Mouse (Mus musculus) myocyte (in vitro differentiated cells): ENCODE measurements around the gene Tbx19. TPM values are rescaled to one million over a fixed set of nuclear protein-coding genes. Genes with fewer than 3 reads are reported as not detected.

Experiments used
- H3K27me3 ChIP-seq: one replicate; pipeline ENCODE4 v1.6.1; 2011; ENCODE audit not compliant: control insufficient read depth, insufficient read depth, insufficient read length
- H3K36me3 ChIP-seq: one replicate; pipeline ENCODE4 v1.6.1; 2011; ENCODE audit not compliant: control insufficient read depth, insufficient read depth
- H3K4me2 ChIP-seq: one replicate; pipeline ENCODE4 v1.6.1; 2011; ENCODE audit warnings: low read depth, control low read depth
- H3K4me3 ChIP-seq: one replicate; pipeline ENCODE4 v1.5.1; 2011; ENCODE audit warnings: mild to moderate bottlenecking, control low read depth, moderate library complexity
- H3K79me2 ChIP-seq: one replicate; pipeline ENCODE4 v1.6.1; 2011; ENCODE audit not compliant: control insufficient read depth, insufficient read depth
- H3ac ChIP-seq: one replicate; pipeline ENCODE4 v1.6.1; 2011; ENCODE audit not compliant: control insufficient read depth, insufficient read length
- CEBPB ChIP-seq: IDR thresholded peaks from 2 replicates; pipeline ENCODE4 v1.6.1; 2011; ENCODE audit warnings: mild to moderate bottlenecking, moderate library complexity; ENCODE audit not compliant: poor library complexity, insufficient read depth, severe bottlenecking
- E2F4 ChIP-seq: IDR thresholded peaks from one replicate; pipeline ENCODE4 v1.6.1; 2011; ENCODE audit warnings: mild to moderate bottlenecking, control low read depth, moderate library complexity; ENCODE audit not compliant: insufficient read depth
- MAX ChIP-seq: IDR thresholded peaks from one replicate; pipeline ENCODE4 v1.6.1; 2011; ENCODE audit warnings: low read depth, mild to moderate bottlenecking, control low read depth
- MYOD1 ChIP-seq, 3 experiments: IDR thresholded peaks; one replicate each; pipeline ENCODE4 v1.6.1; 2011; ENCODE audit warnings: control low read depth in 2 of 3, low read depth in 2 of 3, mild to moderate bottlenecking in 2 of 3, moderate library complexity in 1 of 3; ENCODE audit not compliant: insufficient read length in 2 of 3, control insufficient read depth in 1 of 3
- MYOG ChIP-seq, 3 experiments: IDR thresholded peaks; one replicate each; pipeline ENCODE4 v1.6.1; 2011; ENCODE audit warnings: control low read depth in 2 of 3, low read depth in 2 of 3, mild to moderate bottlenecking in 2 of 3; ENCODE audit not compliant: insufficient read length in 2 of 3, control insufficient read depth in 1 of 3, insufficient read depth in 1 of 3
- POLR2A ChIP-seq: IDR thresholded peaks from one replicate; pipeline ENCODE4 v1.6.1; 2011; ENCODE audit warnings: low read depth, mild to moderate bottlenecking, control low read depth, moderate library complexity; ENCODE audit not compliant: insufficient read length
- POLR2AphosphoS2 ChIP-seq: IDR thresholded peaks from one replicate; pipeline ENCODE4 v1.6.1; 2011; ENCODE audit warnings: low read depth, control low read depth; ENCODE audit not compliant: insufficient read length
- REST ChIP-seq: IDR thresholded peaks from one replicate; pipeline ENCODE4 v1.6.1; 2011; ENCODE audit warnings: mild to moderate bottlenecking, control low read depth, moderate library complexity; ENCODE audit not compliant: insufficient read depth, insufficient read length
- SRF ChIP-seq: IDR thresholded peaks from one replicate; pipeline ENCODE4 v1.6.1; 2011; ENCODE audit warnings: low read depth; ENCODE audit not compliant: control insufficient read depth, insufficient read length
- TCF12 ChIP-seq: IDR thresholded peaks from one replicate; pipeline ENCODE4 v1.6.1; 2011; ENCODE audit warnings: mild to moderate bottlenecking, control low read depth; ENCODE audit not compliant: poor library complexity, insufficient read depth, severe bottlenecking
- TCF3 ChIP-seq: IDR thresholded peaks from one replicate; pipeline ENCODE4 v1.6.1; 2011; ENCODE audit warnings: low read depth, control low read depth; ENCODE audit not compliant: insufficient read length
- USF1 ChIP-seq: IDR thresholded peaks from one replicate; pipeline ENCODE4 v1.6.1; 2011; ENCODE audit warnings: low read depth, mild to moderate bottlenecking, control low read depth, moderate library complexity
- polyA plus RNA-seq: library from polyadenylated mRNA; unstranded; fragments of >200 nt; fragmentation: generic; extraction: Trizol; gene quantifications from one replicate; pipeline ENCODE4 v1.2.1, GENCODE M21; 2012; ENCODE audit warnings: missing spikeins

The Tbx19 gene
- polyA plus RNA-seq, 1 experiment: not detected

DNA sequence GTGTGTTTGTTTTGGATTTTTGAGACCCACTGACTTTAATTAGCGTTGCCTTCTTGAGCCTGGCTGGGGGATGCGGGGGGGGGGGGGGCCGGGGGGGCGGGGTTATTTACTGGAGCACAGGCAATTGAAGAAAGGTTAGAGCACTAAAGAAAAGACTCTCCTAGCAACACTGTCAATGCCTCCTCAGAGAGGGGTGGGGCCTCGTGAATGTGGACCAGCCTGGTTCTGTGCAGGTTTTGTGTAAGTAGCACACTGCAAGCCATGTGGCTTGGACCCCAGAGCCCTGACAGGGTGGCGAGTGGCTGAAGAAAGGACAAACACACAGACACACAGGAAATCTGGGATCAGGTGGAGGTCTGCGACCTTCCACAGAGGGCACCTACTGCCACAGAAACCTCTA lies 65.7 kb downstream of the Tbx19 start:
- Histone ChIP-seq H3K36me3 (no peaks in the 10 kb centered on the region), H3ac (no peak overlapping the region), H3K4me2 (no peak overlapping the region), H3K79me2 (no peaks in the 10 kb centered on the region), H3K4me3 (no peak overlapping the region), H3K27me3 (no peaks in the 10 kb centered on the region)
- no peak for TF ChIP-seq TCF3
- no peak for TF ChIP-seq POLR2A
- TF ChIP-seq REST: no peak
- no peak for TF ChIP-seq SRF
- no peak for TF ChIP-seq MAX

DNA sequence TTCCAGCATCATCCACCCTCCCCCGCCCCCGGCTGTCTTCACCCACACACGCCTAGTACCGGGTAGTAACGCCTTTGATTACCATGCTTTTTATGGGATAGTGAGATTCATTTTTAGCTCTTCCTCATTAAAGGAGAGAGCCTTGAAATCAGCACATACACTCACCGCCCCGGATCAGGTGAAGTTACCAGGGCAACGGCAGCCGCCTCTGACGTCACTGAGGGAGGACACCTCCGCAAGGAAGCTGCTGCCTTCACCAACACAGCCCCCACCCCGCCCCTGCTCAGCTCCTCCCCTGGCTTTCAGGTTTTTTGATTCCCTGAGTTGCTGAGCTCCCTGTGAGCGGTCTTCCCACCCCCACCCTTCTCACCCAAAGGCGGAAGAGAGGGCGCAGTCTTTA lies 68.9 kb downstream of the Tbx19 start:
- no peak for TF ChIP-seq USF1
- TF ChIP-seq REST: no peak
- TF ChIP-seq TCF12: no peak
- TF ChIP-seq E2F4: no peak
- Histone ChIP-seq H3ac (no peak overlapping the region), H3K4me3 (no peak overlapping the region), H3K27me3 (no peaks in the 10 kb centered on the region), H3K4me2 (no peak overlapping the region), H3K79me2 (no peaks in the 10 kb centered on the region), H3K36me3 (no peaks in the 10 kb centered on the region)

DNA sequence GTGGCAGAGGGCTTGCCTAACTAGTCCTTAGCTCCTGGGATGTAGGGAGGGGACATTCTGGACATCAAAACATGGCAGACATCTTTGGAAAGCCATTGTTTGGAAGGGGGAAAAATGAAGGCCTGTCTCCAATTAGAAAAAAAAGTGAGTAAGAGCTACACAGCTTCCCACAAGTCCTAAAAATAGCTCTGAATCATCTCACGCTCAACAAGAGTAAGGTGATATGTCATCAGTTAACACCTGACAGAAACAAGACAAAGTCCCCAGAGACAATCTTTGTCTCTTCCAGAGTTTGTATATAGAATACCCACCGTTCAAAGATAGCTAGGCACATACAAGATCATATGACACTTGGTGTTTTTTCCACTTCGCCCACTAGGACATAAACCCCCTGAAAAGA lies 71.0 kb downstream of the Tbx19 start:
- Histone ChIP-seq H3K4me2 (no peak overlapping the region), H3K36me3 (no peaks in the 10 kb centered on the region), H3K27me3 (no peaks in the 10 kb centered on the region), H3K4me3 (no peak overlapping the region), H3K79me2 (no peaks in the 10 kb centered on the region), H3ac (no peak overlapping the region)
- TF ChIP-seq SRF (no peak), TCF3 (no peak), E2F4 (no peak), MAX (no peak), MYOD1 (IDR thresholded peaks at IDR 0.05; ENCODE audit: control insufficient read depth in 1 of 3, insufficient read length in 2 of 3, low read depth in 2 of 3) (no peak), POLR2A (no peak), REST (no peak), USF1 (no peak), CEBPB (no peak), POLR2AphosphoS2 (no peak), MYOG (IDR thresholded peaks at IDR 0.05; ENCODE audit: control insufficient read depth in 1 of 3, insufficient read depth in 1 of 3, insufficient read length in 2 of 3, low read depth in 2 of 3) (no peak), TCF12 (no peak)

Other genes starting within 250 kb of the Tbx19 start
- 0.10 TPM for gene Xcl1, start 225.2 kb downstream of the Tbx19 start, polyA plus RNA-seq
- 19.4 TPM for gene Sft2d2, start 33.7 kb upstream of the Tbx19 start, polyA plus RNA-seq
- 35.8 TPM for gene Tiprl, start 76.2 kb upstream of the Tbx19 start, polyA plus RNA-seq
- 1.8 TPM for gene Gpr161, start 135.0 kb upstream of the Tbx19 start, polyA plus RNA-seq